Mouse (Mus musculus) forebrain, embryonic 11.5 days (tissue): ENCODE data around the gene Phldb3. TPM values are rescaled to one million over a fixed set of nuclear protein-coding genes. Genes with fewer than 3 reads are reported as not detected.

ENCODE experiments used
- ATAC-seq: fragments of 200-750 bp; cut with Nextera tagmentation; replicated peaks from 2 replicates; pipeline ENCODE4 v1.8.0; 2017; ENCODE audit warnings: moderate TSS enrichment; ENCODE audit not compliant: low FRiP score
- DNase-seq: peaks from one replicate; pipeline ENCODE4 v3.0.0-alpha.2; 2017; ENCODE audit warnings: low spot score
- H3K27ac ChIP-seq: fragments of 300-500 bp; sonication (generic); 2 replicates; pipeline ENCODE4 v1.5.1; 2014; ENCODE audit warnings: low read depth, low read length
- H3K27me3 ChIP-seq: fragments of 300-500 bp; sonication (generic); 2 replicates; pipeline ENCODE4 v1.6.1; 2014; ENCODE audit warnings: mild to moderate bottlenecking, low read length, mixed read lengths; ENCODE audit not compliant: control insufficient read depth, insufficient read depth
- H3K36me3 ChIP-seq: fragments of 300-500 bp; sonication (generic); 2 replicates; pipeline ENCODE4 v1.6.1; 2014; ENCODE audit warnings: mild to moderate bottlenecking, low read length, moderate library complexity, mixed read lengths; ENCODE audit not compliant: control insufficient read depth, insufficient read depth
- H3K4me1 ChIP-seq: fragments of 300-500 bp; sonication (generic); replicated peaks from 2 replicates; pipeline ENCODE4 v1.6.1; 2014; ENCODE audit warnings: low read length, mixed read lengths; ENCODE audit not compliant: control insufficient read depth, insufficient read depth
- H3K4me2 ChIP-seq: fragments of 300-500 bp; sonication (generic); 2 replicates; pipeline ENCODE4 v1.6.1; 2014; ENCODE audit warnings: low read depth, mild to moderate bottlenecking, low read length, moderate library complexity, mixed read lengths; ENCODE audit not compliant: severe bottlenecking
- H3K4me3 ChIP-seq: fragments of 300-500 bp; sonication (generic); 2 replicates; pipeline ENCODE4 v1.5.1; 2014; ENCODE audit warnings: low read depth, low read length
- H3K9ac ChIP-seq: fragments of 300-500 bp; sonication (generic); 2 replicates; pipeline ENCODE4 v1.6.1; 2014; ENCODE audit warnings: low read length
- H3K9me3 ChIP-seq: fragments of 300-500 bp; sonication (generic); 2 replicates; pipeline ENCODE4 v1.6.1; 2016; ENCODE audit warnings: low read length, mixed read lengths; ENCODE audit not compliant: control insufficient read depth
- WGBS: fragments of 180-500 bp; shearing (Covaris S2); extraction: QIAGEN DNeasy Blood & Tissue Kit; methylation state at CpG from one replicate; pipeline ENCODE4 v1.1.7; 2014; 5-methylcytosine and 5-hydroxymethylcytosine counted together
- polyA plus RNA-seq: library from polyadenylated mRNA; unstranded; fragments of >200 nt; fragmentation: Nextera tagmentation; extraction: Ambion mirVana; gene quantifications from 2 replicates; pipeline ENCODE4 v1.2.1, GENCODE M21; 2014

Gene Phldb3
- polyA plus RNA-seq, 1 experiment from 2014 or later: not detected

DNA sequence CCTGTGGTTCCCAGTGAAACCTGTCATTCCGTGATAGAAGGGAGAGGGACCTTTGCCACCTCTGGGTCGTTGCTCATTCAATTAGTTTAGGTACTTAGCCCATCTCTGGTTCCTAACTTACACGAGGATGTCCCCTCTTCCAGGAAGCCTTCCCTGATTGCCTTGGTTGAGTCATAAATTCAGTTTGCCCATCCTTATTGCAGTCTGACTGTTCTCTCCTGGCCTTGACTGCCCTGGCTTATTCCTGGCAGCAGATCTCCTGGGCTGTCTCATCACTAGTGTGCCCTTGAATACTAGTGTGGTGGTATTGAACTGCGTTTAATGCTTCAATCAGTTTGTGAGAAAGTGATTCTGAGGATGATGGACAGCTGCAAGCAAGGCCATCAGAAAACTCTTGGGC lies 19.1 kb downstream of the Phldb3 start:
- no peak overlapping the region for H3K9ac ChIP-seq
- 64% methylated on average over 4 of the region's 4 CpGs for WGBS
- DNase-seq (no peak), ATAC-seq (no peak)
- peaks cover 2% of the 10 kb centered on the region; the same call in 1 of the 2 replicates for H3K4me1 ChIP-seq
- H3K9me3 ChIP-seq: no peaks in the 10 kb centered on the region
- H3K4me3 ChIP-seq: no peak overlapping the region
- H3K27me3 ChIP-seq: no peaks in the 10 kb centered on the region
- H3K4me2 ChIP-seq: no peak overlapping the region
- H3K27ac ChIP-seq: no peak overlapping the region
- no peaks in the 10 kb centered on the region for H3K36me3 ChIP-seq

DNA sequence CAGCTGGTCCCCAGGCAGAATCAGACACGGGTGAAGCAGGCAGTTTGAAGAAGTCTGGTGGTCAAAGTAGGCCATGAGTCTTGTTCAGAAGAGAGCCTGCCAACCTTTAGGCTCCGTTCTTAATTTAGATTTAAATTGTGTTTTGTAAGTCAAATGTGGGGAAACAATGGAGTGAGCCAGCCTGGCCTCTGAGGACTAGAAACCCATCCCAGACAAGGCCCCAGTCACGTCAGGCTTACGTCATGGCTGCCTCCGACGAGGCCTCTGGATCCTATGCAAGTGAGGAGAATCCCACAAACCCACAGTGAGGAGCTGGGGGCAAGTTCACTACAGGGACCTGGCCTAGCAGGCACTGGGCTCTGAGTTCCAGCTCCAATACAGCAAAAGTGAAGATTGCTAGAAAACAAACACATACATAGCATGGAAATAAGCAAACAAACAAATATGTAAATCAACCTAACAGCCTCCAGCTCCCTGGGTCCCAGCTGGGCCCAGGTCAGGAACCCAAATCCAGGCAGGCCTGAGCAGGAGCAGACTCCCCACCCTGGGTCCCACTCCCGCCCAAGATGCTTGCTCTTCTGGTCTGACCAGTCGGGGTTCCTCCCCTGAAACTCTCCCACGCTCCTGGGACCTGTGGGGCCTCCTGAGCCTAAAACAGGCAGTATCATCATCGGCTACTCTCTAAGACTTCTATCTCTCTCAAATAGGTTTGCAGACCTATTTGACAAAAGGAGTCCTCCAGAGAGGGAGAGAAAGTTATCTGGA lies 19.7 kb downstream of the Phldb3 start:
- no peak for ATAC-seq
- 70% methylated on average over 10 of the region's 10 CpGs for WGBS
- H3K4me2 ChIP-seq: no peak overlapping the region

DNA sequence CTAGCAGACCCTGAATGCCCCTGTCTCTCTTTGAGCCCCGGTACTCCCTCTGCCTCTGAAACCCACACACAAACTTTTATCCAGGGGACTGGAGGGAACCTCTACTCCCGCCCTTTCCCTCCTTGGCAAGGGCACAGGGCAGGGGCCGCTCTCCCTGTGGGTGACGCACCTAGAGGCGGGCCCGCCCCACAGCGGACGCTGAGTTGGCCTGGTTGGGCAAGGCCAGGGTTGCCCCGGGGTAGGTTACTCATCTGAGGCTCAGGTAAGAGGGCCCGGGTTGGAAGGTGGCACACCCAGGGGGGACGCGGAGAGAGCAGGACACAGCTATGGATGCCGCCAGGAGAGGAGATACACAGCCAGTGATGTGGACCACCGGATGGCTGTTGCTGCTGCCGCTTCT lies 25.7 kb downstream of the Phldb3 start, which contains the start of gene Lypd3:
TSS of gene Lypd3 (plus strand) at position 287 of the 400 bp plus-strand sequence.
- ATAC-seq: no peak
- Histone ChIP-seq H3K4me1 (peaks cover 2% of the 10 kb centered on the region; the same call in 1 of the 2 replicates), H3K9me3 (no peaks in the 10 kb centered on the region), H3K36me3 (no peaks in the 10 kb centered on the region), H3K4me2 (peak within 1 kb of the TSS; percentile 46), H3K27ac (no peak within 1 kb of the TSS), H3K27me3 (peaks cover 44% of the 10 kb centered on the region), H3K9ac (no peak within 1 kb of the TSS), H3K4me3 (peak within 1 kb of the TSS; percentile 14; the same call in 1 of the 2 replicates)
- WGBS: 14% methylated on average over 15 of the region's 15 CpGs
- no peak for DNase-seq

More for the DNA sequence above, 19.7 kb downstream of the Phldb3 start:
- H3K4me1 ChIP-seq: peaks cover 2% of the 10 kb centered on the region; the same call in 1 of the 2 replicates
- no peaks in the 10 kb centered on the region for H3K27me3 ChIP-seq
- no peaks in the 10 kb centered on the region for H3K36me3 ChIP-seq
- DNase-seq: no peak
- H3K4me3 ChIP-seq: no peak overlapping the region
- H3K27ac ChIP-seq: no peak overlapping the region
- no peaks in the 10 kb centered on the region for H3K9me3 ChIP-seq
- H3K9ac ChIP-seq: no peak overlapping the region

DNA sequence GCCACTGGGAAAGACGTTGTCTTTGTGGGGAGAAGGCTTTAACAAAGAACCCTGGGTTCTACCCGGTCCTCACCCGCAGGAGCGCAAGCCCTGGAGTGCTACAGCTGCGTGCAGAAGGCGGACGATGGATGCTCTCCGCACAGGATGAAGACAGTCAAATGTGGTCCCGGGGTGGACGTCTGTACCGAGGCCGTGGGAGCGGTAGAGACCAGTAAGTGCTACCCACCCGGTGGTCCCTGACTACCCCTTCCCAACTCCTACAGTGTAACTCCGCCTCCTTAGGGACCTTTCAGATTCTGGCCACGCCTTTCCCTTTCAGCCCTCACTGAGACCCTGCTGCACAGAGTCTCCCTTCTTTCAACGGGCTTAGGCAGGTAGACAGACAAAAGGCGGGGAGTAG lies 26.5 kb downstream of the Phldb3 start:
- Histone ChIP-seq H3K27me3 (peaks cover 44% of the 10 kb centered on the region), H3K27ac (no peak overlapping the region), H3K4me2 (peak overlapping the region; percentile 46), H3K9ac (no peak overlapping the region), H3K4me1 (peaks cover 2% of the 10 kb centered on the region; the same call in 1 of the 2 replicates), H3K9me3 (no peaks in the 10 kb centered on the region), H3K36me3 (no peaks in the 10 kb centered on the region), H3K4me3 (peak overlapping the region; percentile 14; the same call in 1 of the 2 replicates)
- WGBS: under 1% methylated on average over 18 of the region's 18 CpGs
- DNase-seq (no peak), ATAC-seq (peak; percentile 65)

DNA sequence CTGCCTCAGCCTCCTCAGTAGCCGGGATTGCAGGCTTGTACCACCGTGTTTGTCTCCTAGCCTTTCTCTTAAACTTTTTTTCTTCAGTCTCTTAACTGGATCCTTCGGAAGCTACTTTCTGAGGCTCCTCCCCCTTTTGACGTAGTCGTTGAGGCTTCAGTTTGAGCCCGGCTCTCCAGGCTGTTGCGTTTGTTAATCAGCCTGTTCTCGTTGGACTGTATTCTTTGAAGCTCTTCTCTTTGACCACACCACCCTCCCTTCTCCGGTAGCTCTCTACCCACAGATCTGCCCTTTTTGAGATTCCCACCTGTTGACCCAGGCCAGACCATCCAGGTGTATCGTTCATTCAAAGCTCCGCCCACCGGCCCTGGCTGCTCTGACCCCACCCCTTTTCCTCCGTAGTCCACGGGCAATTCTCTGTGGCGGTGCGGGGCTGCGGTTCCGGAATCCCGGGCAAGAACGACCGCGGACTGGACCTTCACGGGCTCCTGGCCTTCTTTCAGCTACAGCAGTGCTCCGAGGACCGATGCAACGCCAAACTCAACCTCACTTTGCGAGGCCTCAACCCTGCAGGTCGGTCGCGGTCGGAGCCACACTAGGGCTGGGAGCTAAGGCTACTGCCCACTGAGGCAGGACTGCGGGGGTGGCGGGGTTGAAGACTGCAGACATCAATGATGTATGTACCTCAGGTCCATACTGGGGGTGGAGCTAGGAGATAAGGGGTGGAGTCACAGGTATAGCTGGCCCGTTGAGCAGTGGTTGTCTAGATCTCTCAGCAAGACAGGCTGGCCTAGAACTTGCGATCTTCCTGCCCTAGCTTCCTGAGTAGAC lies 27.7 kb downstream of the Phldb3 start:
- DNase-seq: no peak
- no peaks in the 10 kb centered on the region for H3K36me3 ChIP-seq
- H3K27me3 ChIP-seq: peaks cover 44% of the 10 kb centered on the region
- no peak for ATAC-seq
- WGBS: 2% methylated on average over 35 of the region's 35 CpGs
- no peaks in the 10 kb centered on the region for H3K9me3 ChIP-seq
- H3K4me3 ChIP-seq: peak overlapping the region; percentile 22
- no peak overlapping the region for H3K27ac ChIP-seq
- peak overlapping the region; percentile 46 for H3K4me2 ChIP-seq
- H3K4me1 ChIP-seq: peaks cover 2% of the 10 kb centered on the region; the same call in 1 of the 2 replicates
- no peak overlapping the region for H3K9ac ChIP-seq

DNA sequence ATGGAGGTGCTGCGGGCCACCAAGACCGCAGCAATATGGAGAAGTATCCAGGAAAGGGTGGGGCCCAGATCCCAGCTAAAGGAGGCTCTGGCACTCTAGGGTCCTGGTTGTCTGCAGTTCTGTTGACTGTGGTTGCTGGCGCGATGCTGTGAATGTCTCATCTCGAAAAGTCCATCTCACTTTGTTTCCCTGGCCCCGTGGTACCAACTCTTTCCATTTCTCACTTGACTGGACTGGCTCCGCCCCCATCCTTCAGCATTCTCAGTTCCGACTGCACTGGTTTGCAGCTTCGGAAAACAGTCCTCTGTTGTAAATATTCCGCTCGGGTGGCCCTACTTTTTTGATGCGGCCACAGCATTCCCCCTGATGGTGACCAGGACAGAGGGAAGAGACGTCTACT lies 29.9 kb downstream of the Phldb3 start:
- H3K4me1 ChIP-seq: peaks cover 2% of the 10 kb centered on the region; the same call in 1 of the 2 replicates
- H3K9me3 ChIP-seq: no peaks in the 10 kb centered on the region
- H3K36me3 ChIP-seq: no peaks in the 10 kb centered on the region
- H3K4me2 ChIP-seq: no peak overlapping the region
- peaks cover 44% of the 10 kb centered on the region for H3K27me3 ChIP-seq
- DNase-seq (no peak), ATAC-seq (no peak)
- 64% methylated on average over 13 of the region's 13 CpGs for WGBS
- H3K4me3 ChIP-seq: no peak overlapping the region
- H3K9ac ChIP-seq: no peak overlapping the region
- H3K27ac ChIP-seq: no peak overlapping the region

DNA sequence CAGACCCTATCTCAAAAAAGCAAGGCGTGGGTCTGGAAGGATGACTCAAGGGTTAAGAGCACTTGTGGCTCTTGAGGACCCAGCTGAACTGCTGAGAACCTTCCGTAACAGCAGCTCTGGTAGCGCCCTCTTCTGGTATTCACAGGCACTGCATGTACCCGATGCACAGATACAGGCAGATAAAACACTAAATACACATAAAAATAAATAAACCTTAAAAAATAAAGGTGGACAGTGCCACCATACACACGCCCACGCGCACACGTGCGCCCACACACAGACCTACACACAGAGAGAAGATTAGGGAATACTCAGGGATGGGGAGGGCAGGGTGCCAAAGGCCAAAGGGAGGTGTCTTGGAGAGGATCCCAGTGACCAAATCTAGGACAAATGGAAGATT lies 31.9 kb downstream of the Phldb3 start:
- WGBS: 11% methylated on average over 9 of the region's 9 CpGs
- peak; percentile 79 for DNase-seq
- Histone ChIP-seq H3K4me3 (no peak overlapping the region), H3K9me3 (no peaks in the 10 kb centered on the region), H3K4me2 (no peak overlapping the region), H3K36me3 (no peaks in the 10 kb centered on the region), H3K9ac (no peak overlapping the region), H3K4me1 (peaks cover 2% of the 10 kb centered on the region; the same call in 1 of the 2 replicates), H3K27me3 (peaks cover 28% of the 10 kb centered on the region), H3K27ac (no peak overlapping the region)
- ATAC-seq: no peak

DNA sequence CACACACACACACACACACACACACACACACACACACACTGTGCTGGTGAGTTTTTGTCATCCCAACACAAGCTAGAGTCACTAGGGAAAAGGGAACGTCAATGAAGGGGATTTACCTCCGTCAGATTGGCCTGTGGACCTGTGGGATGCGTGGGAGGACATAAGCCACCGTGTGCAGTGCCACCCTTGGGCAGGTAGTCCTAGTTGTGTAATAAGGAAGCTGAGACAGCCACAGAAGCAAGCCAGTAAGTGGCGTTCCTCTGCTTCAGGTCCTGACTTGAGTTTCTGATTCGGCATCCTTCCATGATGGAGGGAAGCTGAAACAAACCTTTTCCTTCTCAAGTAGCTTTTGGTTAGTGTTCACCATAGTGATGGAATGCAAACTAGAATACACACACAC lies 33.9 kb downstream of the Phldb3 start:
- 82% methylated on average over 6 of the region's 6 CpGs for whole genome bisulfite sequencing
- DNase-seq (no peak), ATAC-seq (no peak)
- Histone ChIP-seq H3K4me3 (no peak overlapping the region), H3K9ac (no peak overlapping the region), H3K4me1 (no peaks in the 10 kb centered on the region), H3K36me3 (no peaks in the 10 kb centered on the region), H3K4me2 (no peak overlapping the region), H3K9me3 (no peaks in the 10 kb centered on the region), H3K27ac (no peak overlapping the region), H3K27me3 (peaks cover 8% of the 10 kb centered on the region)
